Mouse (Mus musculus): ENCODE results near the gene Icosl. TPM values are rescaled to one million over a fixed set of nuclear protein-coding genes. Genes with fewer than 3 reads are reported as not detected.
A peak's percentile ranks its signal among the peaks of the same experiment; 100 is the strongest.

Icosl gene
- total and polyA plus RNA-seq, 2 experiments, result 0.55 to 0.95 TPM

- Histone ChIP-seq H3K27me3 (ENCODE audit: control insufficient read depth, insufficient read depth, low read length) (no peaks in the 10 kb centered on the region), H3K4me1 (ENCODE audit: control insufficient read depth, insufficient read depth, low read length) (no peaks in the 10 kb centered on the region; the same call in 1 of the 2 replicates), H3K4me3 (ENCODE audit: insufficient read depth, low read depth, low read length) (no peak overlapping the region), H3K36me3 (ENCODE audit: control insufficient read depth, insufficient read depth, low read length) (no peaks in the 10 kb centered on the region), H3K27ac (replicated peaks; ENCODE audit: insufficient read depth, low read depth, low read length) (0 out of 2 replicates have a peak overlapping the region, but pooled peaks have one; percentile 22), H3K9ac (ENCODE audit: low read depth, low read length) (no peak overlapping the region), H3K79me2 (ENCODE audit: control insufficient read depth, insufficient read depth, low read length) (no peaks in the 10 kb centered on the region)
- TF ChIP-seq CTCF (IDR thresholded peaks at IDR 0.05; ENCODE audit: low read depth, low read length), result no peak
- no peak for DNase-seq (ENCODE audit: extremely low read depth, low read depth, low spot score)
- WGBS, result 78% methylated on average over 9 of the region's 9 CpGs
Observed at GRCm38 (mm10) chr10:78127046-78127870, 58.2 kb downstream of the Icosl start.

- Histone ChIP-seq H3K9ac (ENCODE audit: low read depth, low read length) (no peak overlapping the region), H3K79me2 (ENCODE audit: control insufficient read depth, insufficient read depth, low read length) (no peaks in the 10 kb centered on the region), H3K36me3 (ENCODE audit: control insufficient read depth, insufficient read depth, low read length) (no peaks in the 10 kb centered on the region), H3K4me1 (ENCODE audit: control insufficient read depth, insufficient read depth, low read length) (no peaks in the 10 kb centered on the region; the same call in 1 of the 2 replicates), H3K4me3 (ENCODE audit: insufficient read depth, low read depth, low read length) (no peak overlapping the region), H3K27ac (replicated peaks; ENCODE audit: insufficient read depth, low read depth, low read length) (no peak overlapping the region), H3K27me3 (ENCODE audit: control insufficient read depth, insufficient read depth, low read length) (no peaks in the 10 kb centered on the region)
- TF ChIP-seq POLR2A (IDR thresholded peaks at IDR 0.05; ENCODE audit: extremely low read depth, insufficient read depth, low read length) (no peak), CTCF (IDR thresholded peaks at IDR 0.05; ENCODE audit: low read depth, low read length) (no peak)
- 31% methylated on average over 1 of the region's 1 CpGs for WGBS
- DNase-seq (ENCODE audit: extremely low read depth, low read depth, low spot score), result no peak
Observed at GRCm38 (mm10) chr10:78127931-78128330, 58.8 kb downstream of the Icosl start.

- Histone ChIP-seq H3K79me2 (ENCODE audit: control insufficient read depth, insufficient read depth, low read length) (no peaks in the 10 kb centered on the region), H3K36me3 (ENCODE audit: control insufficient read depth, insufficient read depth, low read length) (no peaks in the 10 kb centered on the region), H3K9ac (ENCODE audit: low read depth, low read length) (no peak overlapping the region), H3K4me1 (ENCODE audit: control insufficient read depth, insufficient read depth, low read length) (no peaks in the 10 kb centered on the region; the same call in 1 of the 2 replicates), H3K27me3 (ENCODE audit: control insufficient read depth, insufficient read depth, low read length) (no peaks in the 10 kb centered on the region), H3K4me3 (ENCODE audit: insufficient read depth, low read depth, low read length) (no peak overlapping the region), H3K27ac (replicated peaks; ENCODE audit: insufficient read depth, low read depth, low read length) (no peak overlapping the region)
- 89% methylated on average over 2 of the region's 2 CpGs for WGBS
- TF ChIP-seq CTCF (IDR thresholded peaks at IDR 0.05; ENCODE audit: low read depth, low read length) (no peak), POLR2A (IDR thresholded peaks at IDR 0.05; ENCODE audit: extremely low read depth, insufficient read depth, low read length) (no peak)
- DNase-seq (ENCODE audit: extremely low read depth, low read depth, low spot score), result no peak
Observed at GRCm38 (mm10) chr10:78128647-78129046, 59.5 kb downstream of the Icosl start.

- no peaks in the 10 kb centered on the region for H3K36me3 ChIP-seq (ENCODE audit: control insufficient read depth, insufficient read depth, low read length)
- H3K79me2 ChIP-seq (ENCODE audit: control insufficient read depth, insufficient read depth, low read length), result no peaks in the 10 kb centered on the region
- TF ChIP-seq POLR2A (IDR thresholded peaks at IDR 0.05; ENCODE audit: extremely low read depth, insufficient read depth, low read length), result no peak
- TF ChIP-seq CTCF (IDR thresholded peaks at IDR 0.05; ENCODE audit: low read depth, low read length), result no peak
- no peak overlapping the region for H3K9ac ChIP-seq (ENCODE audit: low read depth, low read length)
- 80% methylated on average over 11 of the region's 11 CpGs for WGBS
- H3K4me1 ChIP-seq (ENCODE audit: control insufficient read depth, insufficient read depth, low read length), result no peaks in the 10 kb centered on the region; the same call in none of the 2 replicates
- H3K27me3 ChIP-seq (ENCODE audit: control insufficient read depth, insufficient read depth, low read length), result no peaks in the 10 kb centered on the region
- H3K27ac ChIP-seq (replicated peaks; ENCODE audit: insufficient read depth, low read depth, low read length), result no peak overlapping the region
- DNase-seq (ENCODE audit: extremely low read depth, low read depth, low spot score), result no peak
- no peak overlapping the region for H3K4me3 ChIP-seq (ENCODE audit: insufficient read depth, low read depth, low read length)
Observed at GRCm38 (mm10) chr10:78129423-78129822, 60.3 kb downstream of the Icosl start.

- Histone ChIP-seq H3K9ac (ENCODE audit: low read depth, low read length) (no peak overlapping the region), H3K27me3 (ENCODE audit: control insufficient read depth, insufficient read depth, low read length) (no peaks in the 10 kb centered on the region), H3K4me1 (ENCODE audit: control insufficient read depth, insufficient read depth, low read length) (no peaks in the 10 kb centered on the region; the same call in 1 of the 2 replicates), H3K27ac (replicated peaks; ENCODE audit: insufficient read depth, low read depth, low read length) (no peak overlapping the region), H3K79me2 (ENCODE audit: control insufficient read depth, insufficient read depth, low read length) (no peaks in the 10 kb centered on the region), H3K4me3 (ENCODE audit: insufficient read depth, low read depth, low read length) (no peak overlapping the region), H3K36me3 (ENCODE audit: control insufficient read depth, insufficient read depth, low read length) (no peaks in the 10 kb centered on the region)
- WGBS, result 82% methylated on average over 4 of the region's 4 CpGs
- no peak for TF ChIP-seq CTCF (IDR thresholded peaks at IDR 0.05; ENCODE audit: low read depth, low read length)
- no peak for TF ChIP-seq POLR2A (IDR thresholded peaks at IDR 0.05; ENCODE audit: extremely low read depth, insufficient read depth, low read length)
- no peak for DNase-seq (ENCODE audit: extremely low read depth, low read depth, low spot score)
Observed at GRCm38 (mm10) chr10:78129998-78130397, 60.9 kb downstream of the Icosl start.

Other genes with a start within 250 kb of the Icosl start
- not detected in 2 replicates for gene Krtap10-4, start 242.2 kb upstream of the Icosl start, total RNA-seq (2014; rRNA removed)
- gene Krtap10-4, start 242.2 kb upstream of the Icosl start, polyA plus RNA-seq (2012; rRNA removed), result not detected in 2 replicates
- not detected in 2 replicates for gene Krtap10-10, start 233.4 kb upstream of the Icosl start, total RNA-seq (2014; rRNA removed)
- gene Krtap10-10, start 233.4 kb upstream of the Icosl start, polyA plus RNA-seq (2012; rRNA removed), result not detected in 2 replicates
- not detected in 2 replicates for gene Gm36176, start 222.5 kb upstream of the Icosl start, total RNA-seq (2014; rRNA removed)
- not detected in 2 replicates for gene Gm36176, start 222.5 kb upstream of the Icosl start, polyA plus RNA-seq (2012; rRNA removed)
- gene Gm10318, start 216.4 kb upstream of the Icosl start, total RNA-seq (2014; rRNA removed), result not detected in 2 replicates
- gene Gm10318, start 216.4 kb upstream of the Icosl start, polyA plus RNA-seq (2012; rRNA removed), result not detected in 2 replicates
- not detected in 2 replicates for gene Gm3285, start 207.3 kb upstream of the Icosl start, total RNA-seq (2014; rRNA removed)
- not detected in 2 replicates for gene Gm3285, start 207.3 kb upstream of the Icosl start, polyA plus RNA-seq (2012; rRNA removed)
- 20.9 and 26.7 TPM in 2 replicates for gene Lrrc3, start 166.8 kb upstream of the Icosl start, total RNA-seq (2014; rRNA removed)
- 57.0 and 64.1 TPM in 2 replicates for gene Lrrc3, start 166.8 kb upstream of the Icosl start, polyA plus RNA-seq (2012; rRNA removed)
- gene Trpm2, start 98.7 kb upstream of the Icosl start, total RNA-seq (2014; rRNA removed), result 3.1 and 4.1 TPM in 2 replicates
- gene Trpm2, start 98.7 kb upstream of the Icosl start, polyA plus RNA-seq (2012; rRNA removed), result 2.1 and 3.3 TPM in 2 replicates
- gene 1810043G02Rik, start 90.8 kb upstream of the Icosl start, total RNA-seq (2014; rRNA removed), result 5.9 and 8.0 TPM in 2 replicates
- 13.2 and 13.7 TPM in 2 replicates for gene 1810043G02Rik, start 90.8 kb upstream of the Icosl start, polyA plus RNA-seq (2012; rRNA removed)
- gene Pfkl, start 59.2 kb upstream of the Icosl start, total RNA-seq (2014; rRNA removed), result 17.5 and 21.1 TPM in 2 replicates
- gene Pfkl, start 59.2 kb upstream of the Icosl start, polyA plus RNA-seq (2012; rRNA removed), result 38.6 and 46.0 TPM in 2 replicates
- not detected in 2 replicates for gene Dnmt3l, start 27.4 kb upstream of the Icosl start, total RNA-seq (2014; rRNA removed)
- gene Dnmt3l, start 27.4 kb upstream of the Icosl start, polyA plus RNA-seq (2012; rRNA removed), result not detected in 2 replicates
- gene Aire, start 25.7 kb upstream of the Icosl start, total RNA-seq (2014; rRNA removed), result not detected in 2 replicates
- not detected in 2 replicates for gene Aire, start 25.7 kb upstream of the Icosl start, polyA plus RNA-seq (2012; rRNA removed)
- 143 and 150 TPM in 2 replicates for gene D10Jhu81e, start 100.5 kb downstream of the Icosl start, total RNA-seq (2014; rRNA removed)
- 267 and 274 TPM in 2 replicates for gene D10Jhu81e, start 100.5 kb downstream of the Icosl start, polyA plus RNA-seq (2012; rRNA removed)
- gene Pwp2, start 115.8 kb downstream of the Icosl start, total RNA-seq (2014; rRNA removed), result 5.3 and 7.5 TPM in 2 replicates
- gene Pwp2, start 115.8 kb downstream of the Icosl start, polyA plus RNA-seq (2012; rRNA removed), result 7.8 and 9.3 TPM in 2 replicates
- gene Trappc10, start 175.3 kb downstream of the Icosl start, total RNA-seq (2014; rRNA removed), result 10.3 and 11.1 TPM in 2 replicates
- 16.5 and 19.8 TPM in 2 replicates for gene Trappc10, start 175.3 kb downstream of the Icosl start, polyA plus RNA-seq (2012; rRNA removed)

Data from liver, adult 2 months (tissue).